15 mouse cellular contexts compared by ENCODE assay signal in the genomic region with DNA sequence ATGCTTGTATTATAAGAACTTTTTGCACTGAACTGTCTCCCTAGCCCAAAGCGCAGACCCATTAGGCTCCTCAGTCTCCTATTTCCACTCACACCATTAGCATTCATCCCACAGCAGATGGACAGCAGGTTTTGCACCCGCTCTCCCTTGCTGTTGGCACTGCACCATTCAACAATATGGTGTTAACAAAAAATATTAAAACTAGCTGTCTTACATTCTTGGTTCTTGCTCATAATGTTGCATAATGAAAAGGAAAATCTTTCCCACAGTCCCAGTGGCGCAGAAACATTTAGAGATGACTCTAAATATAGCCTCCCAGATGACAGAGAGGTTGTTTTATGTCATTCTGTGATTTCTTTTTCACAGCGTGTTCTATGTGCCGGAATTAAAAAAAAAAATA. TPM values are rescaled to one million over a fixed set of nuclear protein-coding genes. Genes with fewer than 3 reads are reported as not detected.
DNase-seq lines count a peak whose midpoint lies in the region; ATAC-seq lines count a peak whose summit lies in the region.
"Had no signal": no experiment of that assay in that cellular context is flagged by ENCODE, and none has a peak within 500 bp of the region (broad histone marks: within the 10 kb centered on the region; RNA-seq: fewer than 3 reads in every experiment).

No protein-coding gene starts in this region.

- H3K4me2 ChIP-seq in liver, embryonic 12.5 days, result no peak overlapping the region
- H3K4me2 ChIP-seq: heart, embryonic 15.5 days; hindbrain, embryonic 15.5 days; liver, embryonic 15.5 days had no signal

- 0 out of 2 replicates have a peak, but pooled peaks cover 6% of the 10 kb centered on the region for H3K27me3 ChIP-seq in liver, embryonic 12.5 days (replicated peaks)
- H3K27me3 ChIP-seq: heart, embryonic 15.5 days; hindbrain, embryonic 15.5 days had no signal

- no peak overlapping the region for H3K27ac ChIP-seq in liver, embryonic 12.5 days
- H3K27ac ChIP-seq: heart, embryonic 15.5 days; hindbrain, embryonic 15.5 days; liver, embryonic 15.5 days had no signal

- H3K9me3 ChIP-seq in liver, embryonic 12.5 days (replicated peaks), result no peaks in the 10 kb centered on the region
- H3K9me3 ChIP-seq: heart, embryonic 15.5 days; hindbrain, embryonic 15.5 days; liver, embryonic 15.5 days had no signal

- ATAC-seq in liver, embryonic 12.5 days, result no peak

- no peaks in the 10 kb centered on the region for H3K4me1 ChIP-seq in liver, embryonic 12.5 days
- H3K4me1 ChIP-seq: heart, embryonic 15.5 days; hindbrain, embryonic 15.5 days; liver, embryonic 15.5 days had no signal

- DNase-seq in cerebellum, adult 9-11 months, result peak; percentile 9
- no peak for DNase-seq in cerebellum, postnatal 4 days (ENCODE audit: low spot score in 2 of 2)
- peak; percentile 21 to 27 for DNase-seq in heart, adult 9 months (ENCODE audit: low spot score in 2 of 2)
- no peak for DNase-seq in heart, postnatal 25 days (ENCODE audit: low spot score)
- DNase-seq in right cerebral cortex, adult 18-20 months, result peak; percentile 65
- no peak for DNase-seq in right cerebral cortex, postnatal 4 days
- peak; percentile 40 to 49 for DNase-seq in left cerebral cortex, postnatal 36 days (ENCODE audit: low spot score in 2 of 2)
- DNase-seq: adrenal gland, postnatal 36 days; cerebellum, postnatal 14 days; kidney, adult 9 months; thymus, postnatal 36 days had no signal

- intact Hi-C loops in heart, postnatal 25 days (cut with DNase I), result no loop called here
- intact Hi-C loops in left cerebral cortex, postnatal 36 days (cut with DNase I), result no loop called here

- no peaks in the 10 kb centered on the region for H3K36me3 ChIP-seq in liver, embryonic 12.5 days
- H3K36me3 ChIP-seq: heart, embryonic 15.5 days; hindbrain, embryonic 15.5 days; liver, embryonic 15.5 days had no signal

- WGBS in liver, embryonic 12.5 days (ENCODE audit: insufficient replicate concordance), result 74% methylated on average over 5 of the region's 5 CpGs

- no peak overlapping the region for H3K9ac ChIP-seq in liver, embryonic 12.5 days
- H3K9ac ChIP-seq: heart, embryonic 15.5 days; hindbrain, embryonic 15.5 days; liver, embryonic 15.5 days had no signal

- H3K4me3 ChIP-seq in liver, embryonic 12.5 days, result no peak overlapping the region
- H3K4me3 ChIP-seq: heart, embryonic 15.5 days; hindbrain, embryonic 15.5 days; liver, embryonic 15.5 days had no signal

RNA-seq across cellular contexts. Expression of a gene that starts 22.5 kb away (rescaled TPM):
- total RNA-seq in heart, postnatal 25 days (2021), result 10 to 100 TPM; 29.3 to 30.5 TPM
- total RNA-seq in left cerebral cortex, postnatal 36 days (2021), result 10 to 100 TPM; 56.6 to 77.5 TPM
- 19.5 and 21.9 TPM in 2 replicates for polyA plus RNA-seq in liver, embryonic 12.5 days (2016; fragmentation: Nextera tagmentation; extraction: Ambion mirVana)

Comparison
In these comparisons a context has a peak if more than half of its experiments do, and no peak if none do; other contexts are left out.
1. DNase-seq: peak in cerebellum, adult 9-11 months (single experiment), heart, adult 9 months (2 of 2), right cerebral cortex, adult 18-20 months (single experiment) and left cerebral cortex, postnatal 36 days (2 of 2); none in cerebellum, postnatal 4 days (0 of 2), heart, postnatal 25 days (single experiment) and right cerebral cortex, postnatal 4 days (single experiment).